Mouse (Mus musculus) embryonic fibroblast, embryonic 13.5 days (primary cell): ENCODE measurements around the gene Palm3.

Experiments
- CTCF ChIP-seq: IDR thresholded peaks from 2 replicates; pipeline ENCODE4 v1.5.1; 2011; ENCODE audit warnings: mild to moderate bottlenecking, control low read depth, low read length, moderate library complexity, borderline replicate concordance; ENCODE audit not compliant: insufficient read depth
- POLR2A ChIP-seq: IDR thresholded peaks from 2 replicates; pipeline ENCODE4 v1.6.1; 2011; ENCODE audit warnings: low read depth, mild to moderate bottlenecking, control low read depth, low read length, moderate library complexity

GRCm38 (mm10) chr8:84063861-84064610, 42.8 kb downstream of the Palm3 start:
- TF ChIP-seq POLR2A = no peak
- no peak for TF ChIP-seq CTCF
